Mouse (Mus musculus): Measurements from ENCODE around the gene Nsun2.

DNA sequence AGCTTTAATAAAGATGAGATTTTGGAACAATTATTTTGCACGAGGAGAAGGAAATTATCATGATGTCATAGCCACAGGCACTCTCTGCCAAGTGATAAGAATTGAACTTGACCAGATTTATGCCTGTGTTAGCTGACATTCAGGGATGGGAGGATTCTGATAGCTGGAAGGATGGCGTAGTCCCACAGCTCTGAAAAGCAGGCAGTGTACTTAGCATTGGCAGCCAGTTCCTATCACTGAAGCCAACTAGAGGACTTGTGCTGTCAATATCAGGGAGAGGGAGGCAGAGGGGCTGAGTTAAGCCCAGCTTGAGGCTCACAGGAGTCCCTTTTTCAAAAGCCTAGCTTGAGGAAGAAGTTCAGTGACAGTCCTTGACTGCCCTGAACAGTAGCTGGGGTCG is 91.0 kb downstream of the Nsun2 start:
- no peak for TF ChIP-seq CTCF (IDR thresholded peaks at IDR 0.05; ENCODE audit: extremely low read depth, insufficient read depth, low read length)
- no peak for TF ChIP-seq POLR2A (IDR thresholded peaks at IDR 0.05; ENCODE audit: extremely low read depth, insufficient read depth, low read length)

Data from cortical plate, adult 2 months (tissue).